Mouse (Mus musculus): ENCODE measurements at regions not wholly inside any gene's neighbourhood (a gene's known extent, or its start where the extent isn't known, plus 50 kb on each side); places are given as distances from the start of the nearest gene placed in this dataset.
"Not testable (repeated sequence)": the region's sequence is repeated elsewhere in the genome, so short reads cannot be mapped to it uniquely, and the experiment has no call there.

- not testable (repeated sequence) for DNase-seq
Observed at GRCm38 (mm10) chr5:76081379-76081778, 58.7 kb upstream of the Srd5a3 start.

GRCm38 (mm10) chr5:76080429-76080828, 59.6 kb upstream of the Srd5a3 start:
- DNase-seq = no peak

DNA sequence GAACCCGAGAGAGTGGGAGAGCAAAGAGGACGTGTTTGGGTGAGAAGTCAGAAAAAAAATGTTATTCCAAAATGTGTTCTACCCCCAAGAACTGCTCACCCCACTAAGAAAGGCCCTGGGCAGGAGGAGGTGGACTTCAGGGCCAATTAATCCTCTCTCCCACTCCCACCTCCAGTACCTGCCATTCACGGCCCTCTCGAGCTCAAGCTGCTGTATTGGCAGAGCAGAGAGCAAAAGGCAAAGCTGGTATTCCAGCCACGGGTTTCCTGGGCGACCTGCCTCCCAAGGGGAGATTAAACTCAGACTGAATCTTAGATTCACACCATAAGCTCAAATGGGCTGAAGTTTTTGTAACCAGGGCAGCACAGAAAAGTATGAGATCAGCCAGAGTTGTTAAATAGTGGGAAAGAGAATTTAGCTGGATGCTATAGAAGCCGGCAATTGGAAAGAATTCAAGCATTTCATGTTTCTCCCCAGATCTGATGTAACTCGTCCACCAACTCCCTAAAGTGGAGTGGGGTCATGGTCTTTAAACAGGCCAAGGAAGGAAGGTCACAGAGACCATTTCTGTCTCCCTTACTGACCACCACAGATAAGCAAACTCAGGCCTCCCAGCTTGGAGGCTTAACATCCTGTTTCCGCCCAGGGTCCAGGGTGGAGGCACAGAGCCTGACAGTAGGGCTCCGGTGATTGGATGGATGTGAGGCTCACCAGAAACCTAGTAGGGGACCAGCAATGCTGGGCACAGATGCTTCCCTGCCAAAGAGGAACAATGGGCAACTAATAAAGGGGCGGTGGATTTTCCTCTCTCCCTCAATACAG, 60.7 kb upstream of the Srd5a3 start:
- DNase-seq = no peak

DNA sequence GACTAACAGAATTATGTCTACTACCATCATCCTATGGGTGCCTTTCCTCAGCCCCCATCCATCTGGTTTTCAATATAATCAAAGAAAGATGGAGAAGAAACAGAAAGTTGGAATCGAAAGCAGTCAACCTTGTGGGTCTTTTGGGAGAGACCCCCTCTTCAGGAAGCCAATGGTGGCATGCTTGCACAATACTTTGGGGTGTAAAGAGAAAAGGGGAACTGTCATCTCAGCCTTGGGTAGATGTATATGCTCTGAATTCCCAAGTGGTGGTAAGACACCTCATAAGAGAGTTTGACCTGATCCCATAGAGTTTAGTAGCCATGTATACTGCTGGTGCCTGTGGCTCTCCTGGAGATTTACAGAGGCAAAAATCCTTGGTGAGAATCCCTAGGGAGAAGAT, 61.6 kb upstream of the Srd5a3 start:
- no peak for DNase-seq

DNA sequence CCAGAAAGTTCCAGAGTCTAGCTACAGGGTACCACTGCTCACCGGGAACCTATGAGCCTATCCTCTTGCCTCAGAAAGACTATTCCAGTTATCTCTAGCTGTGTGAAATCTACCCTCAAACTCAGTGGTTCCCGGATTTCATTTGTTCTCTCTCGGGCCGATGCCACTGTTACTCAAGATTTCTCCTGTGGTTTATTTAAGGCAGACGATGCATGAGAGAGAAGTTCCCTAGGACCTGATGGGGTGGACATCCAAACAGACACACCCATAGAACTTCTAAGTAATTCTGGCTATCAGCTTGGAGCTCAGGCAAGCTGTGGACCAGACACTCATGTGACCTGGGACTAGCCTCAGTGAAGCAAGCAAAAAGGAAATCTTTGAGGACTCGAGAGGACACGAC, 63.8 kb upstream of the Srd5a3 start:
- DNase-seq = no peak

- no peak for DNase-seq
Observed at GRCm38 (mm10) chr5:76075401-76075800, 64.7 kb upstream of the Srd5a3 start.

GRCm38 (mm10) chr5:76067881-76068280, 72.2 kb upstream of the Srd5a3 start:
- no peak for DNase-seq

GRCm38 (mm10) chr5:76067231-76067630, 72.8 kb upstream of the Srd5a3 start:
- DNase-seq = no peak

DNA sequence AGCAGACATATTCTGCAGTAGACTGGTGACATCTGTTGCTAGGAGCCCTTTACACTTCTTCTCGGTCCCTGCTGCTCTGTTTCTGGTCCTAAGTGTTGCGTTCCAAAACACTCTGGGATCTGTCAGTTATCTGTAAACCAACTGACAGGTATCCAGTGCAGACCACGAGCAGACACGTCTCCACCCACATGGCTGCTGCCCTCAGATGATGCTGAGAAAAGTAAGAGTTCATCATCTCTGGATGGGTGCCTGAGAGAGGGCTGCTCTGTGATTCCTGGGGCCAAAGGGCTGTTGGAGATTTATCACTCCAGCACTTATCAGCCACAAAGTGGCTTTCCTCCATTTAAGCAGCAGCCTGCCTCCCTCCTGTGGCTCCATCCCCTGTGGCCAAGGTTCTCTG, 74.3 kb upstream of the Srd5a3 start:
- no peak for DNase-seq

GRCm38 (mm10) chr5:76065227-76065626, 74.8 kb upstream of the Srd5a3 start:
- DNase-seq = no peak

GRCm38 (mm10) chr5:76064686-76065085, 75.4 kb upstream of the Srd5a3 start:
- DNase-seq = no peak

DNA sequence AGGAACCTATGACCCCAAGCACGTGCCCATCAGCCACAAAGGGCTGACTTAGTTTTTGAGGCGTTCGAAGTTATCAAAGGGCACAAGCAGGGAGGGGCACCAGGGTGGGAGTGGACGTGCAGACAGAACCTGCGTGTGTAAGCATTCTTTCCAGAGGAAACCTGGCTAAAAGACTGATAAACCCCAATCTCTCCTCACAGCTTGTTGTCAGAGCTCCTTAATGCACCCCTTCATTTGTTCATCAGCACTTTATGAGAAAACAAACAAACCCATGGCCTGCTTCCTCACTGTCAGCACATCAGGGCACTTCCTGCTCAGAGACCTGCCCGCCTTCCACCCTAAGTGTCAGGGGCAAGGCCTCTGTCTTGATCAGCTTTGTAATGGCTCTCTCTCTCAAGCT, 76.6 kb upstream of the Srd5a3 start:
- no peak for DNase-seq

- no peak for DNase-seq
Observed at GRCm38 (mm10) chr5:76058011-76058410, 79.8 kb upstream of the Kdr start.

DNA sequence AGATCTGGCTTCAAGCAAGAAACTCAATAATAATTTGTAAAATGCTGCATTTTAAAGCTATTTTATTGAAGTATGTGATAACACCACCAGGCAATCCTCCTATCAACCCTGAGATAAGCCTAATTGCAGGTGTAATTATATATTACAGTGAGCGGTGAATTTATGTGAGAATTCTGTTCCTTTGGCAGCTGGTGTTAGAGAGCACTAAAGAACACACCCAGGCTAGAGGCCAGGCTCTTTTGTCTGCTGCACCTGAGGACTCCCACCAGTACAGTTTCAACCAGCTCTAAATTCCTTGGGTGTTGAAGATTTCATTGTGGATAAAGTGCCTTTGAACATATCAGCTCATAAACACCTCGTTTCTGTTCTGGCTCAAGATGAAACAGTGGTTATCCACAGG, 77.6 kb upstream of the Kdr start:
- no peak for DNase-seq

- no peak for DNase-seq
Observed at GRCm38 (mm10) chr5:76052782-76053181, 74.5 kb upstream of the Kdr start.

- DNase-seq = no peak
Observed at GRCm38 (mm10) chr5:76051658-76052057, 73.4 kb upstream of the Kdr start.

GRCm38 (mm10) chr5:76048103-76048874, 70.0 kb upstream of the Kdr start:
- DNase-seq = peak; percentile 21 to 29

GRCm38 (mm10) chr5:76043521-76044510, 65.6 kb upstream of the Kdr start:
- DNase-seq = no peak

DNA sequence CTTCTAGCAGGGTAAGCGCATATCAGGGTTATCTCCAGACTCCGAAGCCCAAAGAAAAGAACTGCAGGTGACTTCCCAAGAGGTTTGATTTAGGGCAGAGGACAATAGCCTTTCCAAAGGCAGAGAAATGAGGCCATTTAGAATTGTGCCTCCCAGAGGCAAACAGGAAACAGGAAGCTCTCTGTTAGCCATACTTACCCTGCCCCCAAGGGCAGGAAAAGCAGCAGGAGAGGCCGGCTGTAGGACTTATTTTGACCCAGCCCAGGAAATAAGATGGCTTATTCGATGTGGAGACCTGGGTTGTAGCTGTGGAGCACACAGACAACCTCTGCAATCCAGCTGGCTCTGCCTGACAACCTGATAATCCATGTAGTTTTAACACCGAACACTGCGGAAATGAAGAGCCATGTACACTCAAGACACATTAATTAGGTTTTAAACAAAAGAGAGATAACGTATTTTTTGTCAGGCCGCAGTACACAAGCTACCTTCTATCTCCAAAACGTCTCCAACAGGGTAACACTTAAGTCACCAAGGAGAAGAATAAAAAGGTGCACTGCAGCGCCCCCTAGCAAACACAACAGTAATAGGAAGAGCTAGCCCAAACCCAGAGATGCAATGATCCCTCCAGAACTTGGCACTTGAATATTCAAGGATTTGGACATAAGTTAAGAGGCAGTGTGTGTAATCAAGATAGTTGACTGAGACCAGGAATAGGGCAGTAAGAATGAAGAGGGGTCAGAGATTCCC, 62.4 kb upstream of the Kdr start:
- peak; percentile 20 to 26 for DNase-seq

DNA sequence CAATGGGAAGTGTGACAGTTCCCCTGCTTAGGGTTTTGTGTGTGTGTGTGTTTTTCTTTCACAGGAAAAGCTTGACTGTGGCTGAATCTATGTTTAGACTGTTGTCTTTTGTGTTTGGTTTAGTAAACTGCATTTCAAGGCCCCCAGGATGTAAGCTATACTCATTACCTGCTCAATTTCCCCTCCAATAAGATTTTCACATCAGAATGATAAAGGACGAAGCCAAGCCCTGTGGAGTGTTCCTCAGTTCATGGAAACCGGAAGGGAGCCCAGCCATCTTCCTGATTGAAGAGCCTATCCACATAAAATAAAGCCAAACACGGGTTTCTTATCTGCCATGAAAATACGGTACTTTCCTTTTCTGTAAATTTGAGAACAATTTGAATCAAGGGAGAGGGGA, 50.5 kb upstream of the Kdr start:
- DNase-seq = no peak

All from B cell, adult 2 months (primary cell).